Mouse (Mus musculus): ENCODE data around the gene Slc1a4. TPM values are rescaled to one million over a fixed set of nuclear protein-coding genes. Genes with fewer than 3 reads are reported as not detected.

The Slc1a4 gene
- total and polyA plus RNA-seq, 2 experiments from 2014 or later = 70.1 to 164 TPM

- no peak overlapping the region for H3K9ac ChIP-seq
- H3K4me2 ChIP-seq (ENCODE audit: low read depth) = no peak overlapping the region
- no peak for TF ChIP-seq CTCF (IDR thresholded peaks at IDR 0.05; ENCODE audit: low read depth)
- no peaks in the 10 kb centered on the region for H3K9me3 ChIP-seq (ENCODE audit: low read length)
- no peaks in the 10 kb centered on the region for H3K36me3 ChIP-seq (ENCODE audit: insufficient read depth)
- no peak overlapping the region for H3K4me3 ChIP-seq (ENCODE audit: low read depth, low read length)
- ATAC-seq = no peak
- no peak for DNase-seq
- WGBS = 91% methylated on average over 9 of the region's 9 CpGs
- no peak overlapping the region for H3K27ac ChIP-seq (ENCODE audit: low read depth, low read length)
- H3K4me1 ChIP-seq (ENCODE audit: insufficient read depth) = peaks cover 11% of the 10 kb centered on the region
- no peaks in the 10 kb centered on the region for H3K27me3 ChIP-seq (ENCODE audit: insufficient read depth, low read length)
These were observed 7.3 kb downstream of the Slc1a4 start for GRCm38 (mm10) chr11:20325073-20325694.

- Histone ChIP-seq H3K9ac (no peak overlapping the region), H3K36me3 (ENCODE audit: insufficient read depth) (no peaks in the 10 kb centered on the region), H3K4me2 (ENCODE audit: low read depth) (no peak overlapping the region), H3K27me3 (ENCODE audit: insufficient read depth, low read length) (no peaks in the 10 kb centered on the region), H3K4me1 (ENCODE audit: insufficient read depth) (peaks cover 6% of the 10 kb centered on the region; the same call in 1 of the 2 replicates), H3K27ac (ENCODE audit: low read depth, low read length) (no peak overlapping the region), H3K4me3 (ENCODE audit: low read depth, low read length) (no peak overlapping the region), H3K9me3 (ENCODE audit: low read length) (no peaks in the 10 kb centered on the region)
- 74% methylated on average over 3 of the region's 3 CpGs for WGBS
- no peak for TF ChIP-seq CTCF (IDR thresholded peaks at IDR 0.05; ENCODE audit: low read depth)
- DNase-seq (no peak), ATAC-seq (no peak)
These were observed 8.5 kb downstream of the Slc1a4 start for GRCm38 (mm10) chr11:20324006-20324405.

GRCm38 (mm10) chr11:20322366-20322765, 10.1 kb downstream of the Slc1a4 start:
- WGBS = 26% methylated on average over 3 of the region's 3 CpGs

GRCm38 (mm10) chr11:20320661-20321060, 11.9 kb downstream of the Slc1a4 start:
- Histone ChIP-seq H3K4me1 (ENCODE audit: insufficient read depth) (peaks cover 6% of the 10 kb centered on the region; the same call in 1 of the 2 replicates), H3K36me3 (ENCODE audit: insufficient read depth) (peaks cover 13% of the 10 kb centered on the region; the same call in 1 of the 2 replicates), H3K4me2 (ENCODE audit: low read depth) (no peak overlapping the region), H3K27me3 (ENCODE audit: insufficient read depth, low read length) (no peaks in the 10 kb centered on the region), H3K4me3 (ENCODE audit: low read depth, low read length) (no peak overlapping the region), H3K9me3 (ENCODE audit: low read length) (no peaks in the 10 kb centered on the region), H3K27ac (ENCODE audit: low read depth, low read length) (no peak overlapping the region), H3K9ac (no peak overlapping the region)
- no peak for TF ChIP-seq CTCF (IDR thresholded peaks at IDR 0.05; ENCODE audit: low read depth)
- 35% methylated on average over 3 of the region's 3 CpGs for WGBS
- DNase-seq (no peak), ATAC-seq (no peak)

More at GRCm38 (mm10) chr11:20322366-20322765, 10.1 kb downstream of the Slc1a4 start:
- no peak overlapping the region for H3K27ac ChIP-seq (ENCODE audit: low read depth, low read length)
- H3K4me3 ChIP-seq (ENCODE audit: low read depth, low read length) = no peak overlapping the region
- peaks cover 6% of the 10 kb centered on the region; the same call in 1 of the 2 replicates for H3K4me1 ChIP-seq (ENCODE audit: insufficient read depth)
- no peak overlapping the region for H3K4me2 ChIP-seq (ENCODE audit: low read depth)
- H3K9ac ChIP-seq = no peak overlapping the region
- DNase-seq (no peak), ATAC-seq (no peak)
- no peaks in the 10 kb centered on the region for H3K9me3 ChIP-seq (ENCODE audit: low read length)
- no peak for TF ChIP-seq CTCF (IDR thresholded peaks at IDR 0.05; ENCODE audit: low read depth)
- H3K27me3 ChIP-seq (ENCODE audit: insufficient read depth, low read length) = no peaks in the 10 kb centered on the region
- 0 out of 2 replicates have a peak, but pooled peaks cover 2% of the 10 kb centered on the region for H3K36me3 ChIP-seq (ENCODE audit: insufficient read depth)

- no peaks in the 10 kb centered on the region for H3K4me1 ChIP-seq (ENCODE audit: insufficient read depth)
- no peak overlapping the region for H3K4me3 ChIP-seq (ENCODE audit: low read depth, low read length)
- no peak for ATAC-seq
- H3K27ac ChIP-seq (ENCODE audit: low read depth, low read length) = no peak overlapping the region
- H3K9ac ChIP-seq = no peak overlapping the region
- DNase-seq = no peak
- no peaks in the 10 kb centered on the region for H3K9me3 ChIP-seq (ENCODE audit: low read length)
- H3K36me3 ChIP-seq (ENCODE audit: insufficient read depth) = peaks cover 20% of the 10 kb centered on the region
- no peaks in the 10 kb centered on the region for H3K27me3 ChIP-seq (ENCODE audit: insufficient read depth, low read length)
- no peak overlapping the region for H3K4me2 ChIP-seq (ENCODE audit: low read depth)
- WGBS = 88% methylated on average over 16 of the region's 16 CpGs
- no peak for TF ChIP-seq CTCF (IDR thresholded peaks at IDR 0.05; ENCODE audit: low read depth)
These were observed 13.7 kb downstream of the Slc1a4 start for GRCm38 (mm10) chr11:20318659-20319454.

GRCm38 (mm10) chr11:20313576-20313975, 18.9 kb downstream of the Slc1a4 start:
- no peaks in the 10 kb centered on the region for H3K27me3 ChIP-seq (ENCODE audit: insufficient read depth, low read length)
- DNase-seq (no peak), ATAC-seq (no peak)
- no peak overlapping the region for H3K9ac ChIP-seq
- peaks cover 48% of the 10 kb centered on the region for H3K36me3 ChIP-seq (ENCODE audit: insufficient read depth)
- WGBS = 93% methylated on average over 8 of the region's 8 CpGs
- H3K4me3 ChIP-seq (ENCODE audit: low read depth, low read length) = no peak overlapping the region
- no peaks in the 10 kb centered on the region for H3K4me1 ChIP-seq (ENCODE audit: insufficient read depth)
- no peak overlapping the region for H3K4me2 ChIP-seq (ENCODE audit: low read depth)
- no peaks in the 10 kb centered on the region for H3K9me3 ChIP-seq (ENCODE audit: low read length)
- no peak overlapping the region for H3K27ac ChIP-seq (ENCODE audit: low read depth, low read length)
- TF ChIP-seq CTCF (IDR thresholded peaks at IDR 0.05; ENCODE audit: low read depth) = no peak

GRCm38 (mm10) chr11:20309044-20309443, 23.5 kb downstream of the Slc1a4 start:
- H3K4me1 ChIP-seq (ENCODE audit: insufficient read depth) = no peaks in the 10 kb centered on the region
- TF ChIP-seq CTCF (IDR thresholded peaks at IDR 0.05; ENCODE audit: low read depth) = no peak
- no peak overlapping the region for H3K27ac ChIP-seq (ENCODE audit: low read depth, low read length)
- H3K36me3 ChIP-seq (ENCODE audit: insufficient read depth) = peaks cover 73% of the 10 kb centered on the region
- H3K9ac ChIP-seq = no peak overlapping the region
- H3K27me3 ChIP-seq (ENCODE audit: insufficient read depth, low read length) = no peaks in the 10 kb centered on the region
- H3K9me3 ChIP-seq (ENCODE audit: low read length) = no peaks in the 10 kb centered on the region
- H3K4me2 ChIP-seq (ENCODE audit: low read depth) = no peak overlapping the region
- DNase-seq = no peak
- 35% methylated on average over 5 of the region's 5 CpGs for WGBS
- ATAC-seq = peak; percentile 65
- no peak overlapping the region for H3K4me3 ChIP-seq (ENCODE audit: low read depth, low read length)

All from forebrain, postnatal 0 days (tissue).